Mouse (Mus musculus): ENCODE data around the gene Babam2. TPM values are rescaled to one million over a fixed set of nuclear protein-coding genes. Genes with fewer than 3 reads are reported as not detected.

Gene Babam2
- polyA plus RNA-seq, 1 experiment from 2014 or later = 57.4 TPM

DNA sequence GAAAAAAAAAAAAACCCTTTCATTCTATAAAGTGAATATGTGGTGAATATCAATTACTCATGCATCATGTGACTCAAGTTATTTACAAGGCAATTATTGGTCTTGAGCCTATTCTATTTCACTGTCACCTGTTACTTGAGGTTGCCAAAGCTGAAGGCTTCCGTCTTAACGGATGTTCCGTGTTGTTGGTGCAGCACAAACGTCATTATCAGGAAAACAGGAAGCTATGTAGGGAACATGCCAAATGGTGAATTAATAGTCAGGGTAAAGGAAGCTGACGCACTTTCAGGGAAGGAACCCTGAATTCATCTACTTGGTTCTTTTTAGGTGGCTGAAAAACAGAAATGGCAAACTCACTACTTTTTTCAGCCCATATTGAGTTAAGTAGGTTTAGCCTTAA, 30.0 kb downstream of the Babam2 start:
- no peak for DNase-seq (ENCODE audit: low spot score)
- Histone ChIP-seq H3K9me3 (replicated peaks) (no peaks in the 10 kb centered on the region), H3K27ac (replicated peaks) (no peak overlapping the region), H3K36me3 (no peaks in the 10 kb centered on the region), H3K27me3 (ENCODE audit: low read depth, poor library complexity, severe bottlenecking) (no peaks in the 10 kb centered on the region), H3K4me1 (no peaks in the 10 kb centered on the region), H3K4me3 (no peak overlapping the region)
- 88% methylated on average over 5 of the region's 5 CpGs for WGBS

DNA sequence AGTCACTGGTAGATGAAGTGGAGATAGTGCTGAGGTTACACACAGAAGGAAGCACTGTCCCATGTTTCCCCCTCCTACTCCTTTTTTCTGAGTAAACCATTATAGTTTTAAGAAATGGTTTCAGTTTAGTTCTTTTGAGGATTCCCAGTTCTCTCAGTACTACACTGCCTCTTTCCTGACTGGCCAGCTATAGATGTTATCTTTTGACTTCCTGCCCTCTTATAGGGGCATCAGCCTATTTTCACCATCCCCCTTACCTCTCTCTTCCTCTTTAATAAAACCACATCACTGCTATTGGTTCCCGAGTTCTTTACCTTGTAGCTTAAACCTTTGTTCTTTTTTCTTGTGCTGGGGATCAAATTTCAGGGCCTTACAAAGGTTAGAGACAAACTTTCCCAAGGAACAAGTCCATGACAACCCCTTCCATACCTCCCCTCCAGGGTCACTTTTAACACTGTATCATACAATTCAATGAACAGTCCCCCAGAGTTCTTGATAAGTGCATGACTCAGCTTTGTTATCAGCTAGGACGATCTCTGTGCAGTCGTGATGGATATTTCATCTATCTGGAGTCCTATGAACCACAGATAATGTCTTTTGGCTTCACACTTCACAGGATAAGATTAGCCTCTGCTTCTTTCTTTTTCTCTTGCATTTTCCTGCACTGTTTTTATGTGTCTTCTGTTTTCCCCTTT, 35.3 kb downstream of the Babam2 start:
- Histone ChIP-seq H3K9me3 (replicated peaks) (no peaks in the 10 kb centered on the region), H3K27ac (replicated peaks) (no peak overlapping the region), H3K4me1 (peaks cover 3% of the 10 kb centered on the region; the same call in 1 of the 2 replicates), H3K27me3 (ENCODE audit: low read depth, poor library complexity, severe bottlenecking) (no peaks in the 10 kb centered on the region), H3K36me3 (no peaks in the 10 kb centered on the region), H3K4me3 (no peak overlapping the region)
- no peak for DNase-seq (ENCODE audit: low spot score)
- WGBS = 68% methylated on average over 3 of the region's 3 CpGs

DNA sequence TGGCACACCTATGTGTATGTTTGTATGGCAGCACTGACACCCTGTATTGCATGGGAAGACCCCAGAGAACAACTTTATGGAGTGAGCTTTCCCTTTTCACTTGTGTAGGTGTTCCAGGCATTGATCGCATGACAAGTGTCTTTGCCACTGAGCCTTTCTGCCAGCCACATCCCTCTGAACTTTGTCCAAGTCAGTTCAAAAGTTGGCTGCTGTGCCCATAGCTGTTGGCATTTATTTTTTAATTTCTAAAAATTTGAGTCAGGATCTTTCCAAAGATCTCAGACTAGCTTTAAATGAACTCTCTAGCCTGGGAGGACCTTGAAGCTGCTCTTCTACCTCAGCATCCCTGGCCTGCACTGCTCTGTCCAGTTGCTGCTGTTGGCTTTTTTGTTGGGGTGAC, 44.4 kb downstream of the Babam2 start:
- Histone ChIP-seq H3K9me3 (replicated peaks) (no peaks in the 10 kb centered on the region), H3K4me3 (no peak overlapping the region), H3K27ac (replicated peaks) (no peak overlapping the region), H3K36me3 (no peaks in the 10 kb centered on the region), H3K27me3 (ENCODE audit: low read depth, poor library complexity, severe bottlenecking) (no peaks in the 10 kb centered on the region), H3K4me1 (no peaks in the 10 kb centered on the region)
- no peak for DNase-seq (ENCODE audit: low spot score)
- WGBS = 91% methylated on average over 1 of the region's 1 CpGs

DNA sequence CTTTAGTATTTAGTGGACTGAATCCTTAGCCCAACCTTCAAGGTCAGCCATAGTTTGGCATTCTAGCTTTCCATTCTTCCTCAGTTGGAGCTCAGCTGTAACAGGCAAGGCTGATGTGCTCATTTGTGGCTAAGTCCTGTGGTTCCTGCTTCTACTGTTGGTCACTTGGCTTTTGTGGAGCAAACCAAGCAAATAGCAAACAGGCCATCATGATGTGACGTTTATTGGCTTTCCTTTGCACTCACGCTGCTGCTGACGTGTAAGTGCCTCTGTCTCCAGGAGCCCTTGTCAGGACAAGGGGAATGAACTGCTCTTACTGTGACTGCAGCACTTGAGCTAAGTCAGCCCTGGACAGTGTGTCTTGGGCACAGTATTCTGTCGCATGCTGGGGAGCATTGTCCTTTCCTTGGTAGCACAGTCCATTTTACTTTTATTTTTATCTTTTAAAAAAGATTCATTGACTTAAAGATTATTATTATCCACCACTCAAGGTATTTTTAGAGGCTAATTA, 45.1 kb downstream of the Babam2 start:
- no peaks in the 10 kb centered on the region for H3K36me3 ChIP-seq
- no peak overlapping the region for H3K27ac ChIP-seq (replicated peaks)
- no peaks in the 10 kb centered on the region for H3K4me1 ChIP-seq
- no peak for DNase-seq (ENCODE audit: low spot score)
- no peaks in the 10 kb centered on the region for H3K27me3 ChIP-seq (ENCODE audit: low read depth, poor library complexity, severe bottlenecking)
- no peaks in the 10 kb centered on the region for H3K9me3 ChIP-seq (replicated peaks)
- WGBS = 72% methylated on average over 4 of the region's 4 CpGs
- H3K4me3 ChIP-seq = no peak overlapping the region

DNA sequence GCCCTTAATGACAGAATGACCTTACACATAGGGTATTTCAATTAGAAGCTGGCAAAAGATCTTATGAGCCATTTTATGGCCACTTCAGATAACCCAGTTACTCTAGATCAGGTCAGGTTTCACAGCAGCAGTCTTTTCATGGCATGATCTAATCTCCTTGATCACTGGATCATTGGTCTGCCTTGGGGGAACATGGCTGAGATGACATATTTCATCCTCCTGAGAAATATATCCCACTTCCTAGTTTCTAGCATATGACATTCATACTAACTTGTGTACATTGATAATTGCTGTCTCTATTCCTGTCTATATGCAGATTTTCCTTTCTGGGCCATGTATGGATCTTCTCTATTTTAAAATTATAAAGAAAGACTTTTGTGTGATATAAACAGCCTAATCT, 51.9 kb downstream of the Babam2 start:
- H3K4me1 ChIP-seq = peaks cover 7% of the 10 kb centered on the region; the same call in 1 of the 2 replicates
- H3K36me3 ChIP-seq = no peaks in the 10 kb centered on the region

DNA sequence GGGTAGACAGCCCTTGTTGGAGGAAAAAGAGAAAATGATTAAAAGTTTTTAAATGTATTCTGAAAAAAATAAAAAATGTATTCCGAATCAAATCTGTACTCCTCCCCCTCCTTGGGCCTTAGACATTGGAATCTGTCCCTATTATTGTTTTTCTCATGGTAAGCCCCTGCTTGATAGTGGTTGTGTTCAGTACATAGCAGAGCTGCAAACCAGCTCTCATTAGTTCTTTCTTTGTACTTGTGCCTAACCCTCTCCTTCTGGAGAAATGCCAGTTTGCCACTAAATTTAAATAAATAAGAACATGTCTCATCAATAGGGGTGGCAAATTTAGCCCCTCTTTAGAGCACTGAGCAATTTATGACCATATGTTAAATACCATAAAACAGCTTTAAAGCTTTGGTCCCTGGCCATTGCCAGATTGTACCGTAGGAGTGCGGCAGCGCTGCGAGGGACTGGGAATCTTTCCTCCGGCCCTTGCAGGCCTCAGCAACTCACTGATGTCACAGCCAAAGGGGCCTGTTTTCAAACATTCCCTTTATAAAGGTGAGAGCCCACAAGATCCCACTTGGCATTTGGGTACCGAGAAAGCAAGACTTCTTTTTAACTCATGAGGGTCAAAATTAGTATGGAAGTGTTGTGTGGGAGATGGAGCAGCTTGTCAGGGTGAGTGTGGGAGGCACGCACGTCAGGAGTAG, 52.9 kb downstream of the Babam2 start:
- WGBS = 91% methylated on average over 9 of the region's 9 CpGs
- Histone ChIP-seq H3K4me1 (peaks cover 7% of the 10 kb centered on the region; the same call in 1 of the 2 replicates), H3K9me3 (replicated peaks) (no peaks in the 10 kb centered on the region), H3K27me3 (ENCODE audit: low read depth, poor library complexity, severe bottlenecking) (no peaks in the 10 kb centered on the region), H3K36me3 (no peaks in the 10 kb centered on the region), H3K27ac (replicated peaks) (no peak overlapping the region), H3K4me3 (no peak overlapping the region)
- DNase-seq (ENCODE audit: low spot score) = no peak

More for the DNA sequence above, 51.9 kb downstream of the Babam2 start:
- Histone ChIP-seq H3K27ac (replicated peaks) (no peak overlapping the region), H3K4me3 (no peak overlapping the region), H3K9me3 (replicated peaks) (no peaks in the 10 kb centered on the region), H3K27me3 (ENCODE audit: low read depth, poor library complexity, severe bottlenecking) (no peaks in the 10 kb centered on the region)
- DNase-seq (ENCODE audit: low spot score) = no peak

DNA sequence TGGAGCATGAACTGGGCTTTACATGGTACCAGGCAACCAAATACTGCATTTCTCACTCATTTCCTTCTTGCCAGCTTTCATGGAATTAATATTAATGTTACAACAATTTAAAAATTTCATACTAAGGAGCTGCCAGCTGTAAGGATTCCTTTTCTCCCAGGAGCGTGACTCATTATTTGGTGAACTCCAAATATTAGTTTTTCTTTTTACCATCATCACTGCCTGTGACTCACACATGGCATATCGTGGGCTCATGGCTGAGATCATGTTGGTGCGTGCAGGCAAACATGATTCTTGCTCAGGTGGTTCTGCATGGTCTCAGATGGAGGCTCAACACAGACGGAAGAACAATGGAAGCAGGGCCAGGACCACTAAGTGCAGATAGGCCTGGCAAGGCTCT, 53.5 kb downstream of the Babam2 start:
- Histone ChIP-seq H3K4me3 (no peak overlapping the region), H3K9me3 (replicated peaks) (no peaks in the 10 kb centered on the region), H3K4me1 (peaks cover 7% of the 10 kb centered on the region; the same call in 1 of the 2 replicates), H3K36me3 (no peaks in the 10 kb centered on the region), H3K27me3 (ENCODE audit: low read depth, poor library complexity, severe bottlenecking) (no peaks in the 10 kb centered on the region), H3K27ac (replicated peaks) (no peak overlapping the region)
- whole genome bisulfite sequencing = 94% methylated on average over 4 of the region's 4 CpGs
- DNase-seq (ENCODE audit: low spot score) = no peak

DNA sequence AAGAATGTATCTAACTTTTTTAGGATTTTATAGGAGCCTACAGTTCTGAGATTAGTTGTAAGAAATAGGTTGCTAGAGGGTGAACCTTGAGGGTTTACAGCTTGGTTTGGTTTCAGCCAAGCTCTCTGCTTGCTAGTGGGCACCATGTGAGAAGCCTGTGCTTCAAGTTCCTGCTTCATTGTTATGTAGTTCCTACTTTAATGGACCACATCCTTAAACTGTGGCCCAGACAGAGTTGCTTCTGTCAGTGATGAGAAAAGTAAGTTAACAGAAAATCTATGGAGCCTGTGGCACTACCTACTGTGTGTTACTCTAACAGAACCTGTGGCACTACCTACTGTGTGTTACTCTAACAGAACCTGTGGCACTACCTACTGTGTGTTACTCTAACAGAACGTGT, 57.1 kb downstream of the Babam2 start:
- 86% methylated on average over 1 of the region's 1 CpGs for WGBS

DNA sequence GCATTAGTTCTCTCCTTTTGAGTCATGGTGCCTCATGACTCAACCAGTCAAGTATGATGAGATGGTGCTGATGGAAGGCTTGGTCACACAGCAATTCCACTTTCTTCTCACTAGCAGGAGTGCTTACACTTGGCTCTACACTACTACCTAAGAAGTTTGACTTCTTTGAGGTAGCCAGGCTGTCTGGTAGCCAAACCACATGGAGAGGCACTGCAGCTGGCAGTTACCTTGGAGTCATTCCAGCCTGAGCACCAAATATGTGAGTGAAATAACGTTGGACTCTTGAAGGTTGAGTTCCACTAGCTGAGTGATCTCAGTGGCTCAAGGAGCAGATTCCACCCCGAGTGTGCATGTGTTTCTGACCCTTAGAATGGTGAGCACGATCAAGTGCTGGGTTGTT, 57.8 kb downstream of the Babam2 start:
- Histone ChIP-seq H3K27ac (replicated peaks) (no peak overlapping the region), H3K4me1 (0 out of 2 replicates have a peak, but pooled peaks cover 3% of the 10 kb centered on the region), H3K4me3 (no peak overlapping the region), H3K9me3 (replicated peaks) (no peaks in the 10 kb centered on the region), H3K27me3 (ENCODE audit: low read depth, poor library complexity, severe bottlenecking) (no peaks in the 10 kb centered on the region), H3K36me3 (no peaks in the 10 kb centered on the region)
- 86% methylated on average over 3 of the region's 3 CpGs for WGBS
- no peak for DNase-seq (ENCODE audit: low spot score)

More for the DNA sequence above, 57.1 kb downstream of the Babam2 start:
- Histone ChIP-seq H3K9me3 (replicated peaks) (no peaks in the 10 kb centered on the region), H3K27me3 (ENCODE audit: low read depth, poor library complexity, severe bottlenecking) (no peaks in the 10 kb centered on the region), H3K4me3 (no peak overlapping the region), H3K27ac (replicated peaks) (no peak overlapping the region), H3K4me1 (0 out of 2 replicates have a peak, but pooled peaks cover 3% of the 10 kb centered on the region), H3K36me3 (no peaks in the 10 kb centered on the region)
- DNase-seq (ENCODE audit: low spot score) = no peak

DNA sequence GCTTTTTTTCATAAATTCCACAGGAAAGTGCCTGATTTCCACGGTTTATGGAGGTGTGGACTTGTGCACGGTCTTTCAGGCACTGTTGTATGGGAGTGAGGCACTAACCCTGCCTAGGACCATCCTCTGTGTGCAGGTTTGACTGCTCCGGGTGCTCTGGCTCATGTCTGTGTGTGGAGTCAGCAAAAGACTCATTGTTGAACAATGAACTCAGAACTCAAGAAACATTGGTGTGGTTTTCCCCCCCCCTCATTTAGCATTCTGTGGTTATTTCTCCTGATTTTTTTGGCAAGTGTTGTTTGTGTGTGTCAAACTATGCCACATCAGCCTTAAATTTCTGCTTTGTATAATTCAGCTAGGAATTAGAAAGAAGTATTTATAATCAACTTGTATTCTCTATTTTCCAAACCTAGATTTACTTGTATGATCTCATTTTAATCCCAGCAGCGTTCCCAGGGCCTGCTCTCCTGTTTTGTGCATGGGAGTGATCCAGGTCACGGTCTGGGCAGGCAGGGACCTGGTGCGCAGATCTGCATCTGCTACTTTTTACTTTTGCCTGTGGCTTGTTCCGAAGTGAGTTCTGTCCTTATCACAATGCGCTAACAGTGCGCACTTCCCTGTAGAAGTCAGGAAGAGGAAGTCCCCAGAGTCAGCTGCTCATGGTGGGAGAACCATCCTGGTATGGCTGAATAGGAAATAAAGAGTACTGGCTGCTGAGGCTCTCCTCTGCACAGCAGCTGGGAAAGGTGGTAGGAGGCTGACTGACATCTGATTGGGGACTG, 61.0 kb downstream of the Babam2 start:
- 90% methylated on average over 9 of the region's 9 CpGs for WGBS
- Histone ChIP-seq H3K27ac (replicated peaks) (no peak overlapping the region), H3K27me3 (ENCODE audit: low read depth, poor library complexity, severe bottlenecking) (no peaks in the 10 kb centered on the region), H3K4me1 (no peaks in the 10 kb centered on the region), H3K36me3 (no peaks in the 10 kb centered on the region), H3K9me3 (replicated peaks) (no peaks in the 10 kb centered on the region), H3K4me3 (no peak overlapping the region)
- no peak for DNase-seq (ENCODE audit: low spot score)

DNA sequence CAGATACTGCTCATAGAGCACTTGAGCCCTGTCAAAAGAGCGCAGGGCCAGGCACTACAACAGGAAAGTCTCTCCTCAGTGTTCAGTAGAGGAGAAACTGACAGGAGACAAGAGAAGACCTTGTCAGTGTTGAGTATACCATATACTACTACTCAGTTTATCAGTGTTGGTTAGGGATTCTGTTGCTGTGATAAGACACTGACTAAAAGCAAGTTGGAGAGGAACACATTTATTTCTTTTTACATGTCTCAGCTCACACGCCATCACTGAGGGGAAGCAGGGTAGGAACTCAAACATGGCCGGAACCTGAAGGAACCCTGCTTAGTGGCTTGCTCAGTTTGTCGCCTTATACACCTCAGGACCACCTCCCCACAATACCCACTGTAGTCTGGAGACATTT, 64.4 kb downstream of the Babam2 start:
- 91% methylated on average over 4 of the region's 4 CpGs for WGBS
- H3K9me3 ChIP-seq (replicated peaks) = no peaks in the 10 kb centered on the region
- H3K27ac ChIP-seq (replicated peaks) = no peak overlapping the region
- DNase-seq (ENCODE audit: low spot score) = no peak
- H3K4me3 ChIP-seq = no peak overlapping the region
- no peaks in the 10 kb centered on the region for H3K27me3 ChIP-seq (ENCODE audit: low read depth, poor library complexity, severe bottlenecking)
- H3K36me3 ChIP-seq = no peaks in the 10 kb centered on the region
- H3K4me1 ChIP-seq = peaks cover 2% of the 10 kb centered on the region; the same call in 1 of the 2 replicates

DNA sequence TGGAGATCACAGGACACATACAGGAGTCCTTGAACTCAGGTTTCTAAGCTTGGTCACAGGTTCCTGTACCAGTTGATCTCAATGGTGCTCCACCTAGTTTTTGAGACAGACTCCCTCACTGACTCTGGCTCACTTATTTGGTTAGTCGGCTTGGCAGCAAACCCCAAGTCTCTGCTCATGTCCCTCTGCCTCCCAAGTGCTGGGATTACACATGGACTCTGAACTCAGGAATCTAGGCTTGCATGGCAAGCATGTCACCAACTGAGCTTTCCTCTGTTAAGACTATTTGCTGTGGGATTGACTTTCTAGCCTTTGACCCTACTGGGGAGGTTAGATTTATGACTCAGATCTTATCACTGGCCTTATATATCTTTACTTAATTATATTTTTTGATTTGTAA, 65.3 kb downstream of the Babam2 start:
- Histone ChIP-seq H3K27me3 (ENCODE audit: low read depth, poor library complexity, severe bottlenecking) (no peaks in the 10 kb centered on the region), H3K4me1 (peaks cover 11% of the 10 kb centered on the region), H3K4me3 (no peak overlapping the region), H3K36me3 (no peaks in the 10 kb centered on the region), H3K27ac (replicated peaks) (no peak overlapping the region), H3K9me3 (replicated peaks) (no peaks in the 10 kb centered on the region)
- 94% methylated on average over 1 of the region's 1 CpGs for WGBS
- no peak for DNase-seq (ENCODE audit: low spot score)

Measured in midbrain, embryonic 10.5 days (tissue).